Mouse (Mus musculus): ENCODE results near the gene Wfdc9.

DNA sequence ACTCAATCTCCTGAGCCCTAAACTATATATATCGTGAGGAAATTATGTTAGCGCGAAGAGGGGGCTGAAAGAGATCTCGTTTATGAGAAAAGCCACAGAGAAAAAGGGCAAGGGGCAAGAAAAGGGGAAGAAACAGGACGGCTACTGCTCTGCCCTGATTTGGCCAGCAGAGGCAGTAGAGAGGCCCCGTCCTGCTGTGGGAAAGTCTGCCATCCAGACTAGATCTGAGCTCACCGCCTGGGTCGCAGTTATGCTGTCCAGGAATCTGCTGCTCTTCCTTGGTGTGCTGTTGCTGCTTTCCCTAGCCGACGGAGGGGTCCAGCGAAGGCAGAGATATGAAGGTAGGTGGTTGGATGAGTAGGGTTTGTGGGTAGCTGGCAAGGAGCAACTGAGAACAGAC lies 525 bp downstream of the Wfdc9 start, which contains the start of gene Wfdc10:
- no peak for TF ChIP-seq MYOD1 (IDR thresholded peaks at IDR 0.05; ENCODE audit: control insufficient read depth, insufficient read length, low read depth)
- no peak for TF ChIP-seq CTCF (IDR thresholded peaks at IDR 0.05; ENCODE audit: control insufficient read depth, insufficient read depth, insufficient read length)
- TF ChIP-seq MYOG (IDR thresholded peaks at IDR 0.05; ENCODE audit: control insufficient read depth, extremely low read depth, insufficient read length) = no peak
- no peak for TF ChIP-seq CEBPB (IDR thresholded peaks at IDR 0.05; ENCODE audit: low read depth)
- TF ChIP-seq MAX (IDR thresholded peaks at IDR 0.05) = no peak
- TF ChIP-seq USF1 (IDR thresholded peaks at IDR 0.05; ENCODE audit: low read depth) = no peak
- no peak for TF ChIP-seq FOSL1 (IDR thresholded peaks at IDR 0.05; ENCODE audit: insufficient read depth, low read length, poor library complexity, severe bottlenecking)

Measured in C2C12 (cell line).